Mouse (Mus musculus) hematopoietic stem cell, adult 5-6 weeks (primary cell): ENCODE measurements around the gene Klf6. TPM values are rescaled to one million over a fixed set of nuclear protein-coding genes. Genes with fewer than 3 reads are reported as not detected.

Experiments used
- ATAC-seq, 2 experiments: fragments of 125-278 bp in 1 of 2; replicated peaks in 1 of 2; 2 replicates each; pipeline ENCODE4 v1.8.0; 2016 to 2017; ENCODE audit warnings: inconsistent platforms in 2 of 2, mild to moderate bottlenecking in 2 of 2, moderate number of reproducible peaks in 2 of 2, low read depth in 1 of 2, moderate TSS enrichment in 1 of 2; ENCODE audit not compliant: low FRiP score in 2 of 2, poor library complexity in 2 of 2, severe bottlenecking in 2 of 2, insufficient read depth in 1 of 2, low TSS enrichment in 1 of 2
- total RNA-seq: library from RNA; stranded (forward); fragments of 172-1452, 232-1000 nt; gene quantifications from 2 replicates; pipeline ENCODE4 v1.2.3, GENCODE M21; 2017

Gene Klf6
- total RNA-seq, 1 experiment from 2014 or later: 295 TPM

GRCm38 (mm10) chr13:5860651-5861156 is 578 bp upstream of the Klf6 start:
- peak; percentile 18 to 40 for ATAC-seq

DNA sequence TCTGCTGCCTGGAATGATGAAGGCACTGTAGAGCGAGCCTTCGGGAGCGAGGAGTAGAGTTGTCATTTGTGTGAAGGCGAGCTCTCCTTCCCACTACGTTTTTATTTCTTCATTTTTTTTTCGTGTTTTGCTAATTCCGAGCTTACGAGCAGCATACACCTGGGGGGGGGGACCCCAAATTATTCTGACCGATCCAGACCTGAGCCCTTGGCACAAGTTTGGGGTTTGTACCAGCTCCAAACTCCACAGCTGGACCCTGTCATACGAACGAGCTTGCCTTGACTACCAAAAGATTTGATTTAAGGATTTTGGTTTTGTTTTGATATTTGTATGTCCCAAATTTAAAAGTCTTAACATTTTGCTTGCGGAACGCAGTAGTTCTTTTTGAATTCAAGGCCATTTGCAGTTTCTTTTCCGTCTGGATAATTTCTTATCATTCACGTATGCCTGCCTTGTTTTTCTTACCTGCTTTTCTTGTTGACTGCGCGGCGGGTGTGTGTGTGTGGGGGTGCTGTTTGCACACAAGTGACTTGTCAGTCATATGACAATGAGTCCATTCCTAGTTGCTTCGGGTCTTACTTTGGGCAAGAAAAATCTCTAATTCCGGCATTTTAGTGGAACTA is 832 bp downstream of the Klf6 start:
- ATAC-seq: no peak

GRCm38 (mm10) chr13:5862626-5863407 is 1.5 kb downstream of the Klf6 start:
- ATAC-seq: no peak

DNA sequence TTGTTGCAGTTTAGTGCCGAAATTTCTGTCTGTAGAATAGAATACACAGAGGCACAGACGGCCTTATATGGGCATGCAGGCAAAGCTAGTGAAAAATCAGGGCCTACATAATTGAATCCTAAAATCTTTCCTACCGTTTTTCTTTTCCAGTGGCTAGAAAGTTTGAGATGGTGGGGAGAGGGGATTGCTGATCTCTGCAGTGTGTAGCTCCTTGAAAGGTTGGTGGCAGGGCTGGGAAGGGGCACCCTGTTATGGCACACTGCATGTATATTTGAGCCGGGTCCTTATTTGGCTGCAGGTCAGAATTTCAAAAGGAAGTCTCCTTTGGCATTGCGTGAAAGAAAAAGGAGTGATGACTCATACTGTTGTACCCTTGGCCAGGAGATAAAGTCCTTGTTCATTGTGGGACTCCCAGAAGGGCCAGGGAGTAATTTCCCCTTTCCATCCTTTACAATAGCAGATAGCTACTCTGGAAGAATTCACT is 2.2 kb downstream of the Klf6 start:
- ATAC-seq: no peak

GRCm38 (mm10) chr13:5864265-5865097 is 3.2 kb downstream of the Klf6 start:
- ATAC-seq: peak; percentile 15 to 25

GRCm38 (mm10) chr13:5865098-5865415 is 3.8 kb downstream of the Klf6 start:
- no peak for ATAC-seq

- ATAC-seq: no peak
Measured at GRCm38 (mm10) chr13:5866091-5866490, 4.8 kb downstream of the Klf6 start.

DNA sequence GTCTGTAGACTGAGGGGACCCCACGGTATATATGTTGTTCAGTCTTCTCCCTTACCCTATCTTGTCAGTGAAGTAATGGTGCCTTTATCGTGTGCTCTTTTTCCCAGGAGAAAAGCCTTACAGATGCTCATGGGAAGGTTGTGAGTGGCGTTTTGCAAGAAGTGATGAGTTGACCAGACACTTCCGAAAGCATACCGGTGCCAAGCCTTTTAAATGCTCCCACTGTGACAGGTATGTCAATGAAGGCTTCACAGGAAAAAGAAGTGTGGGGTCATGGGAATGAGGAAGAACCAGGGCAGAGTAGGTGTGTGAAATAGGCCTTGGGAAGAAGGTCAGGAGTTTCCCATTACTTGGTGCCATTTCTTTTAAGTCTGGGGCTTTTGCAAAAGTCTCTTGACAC is 5.2 kb downstream of the Klf6 start:
- no peak for ATAC-seq

DNA sequence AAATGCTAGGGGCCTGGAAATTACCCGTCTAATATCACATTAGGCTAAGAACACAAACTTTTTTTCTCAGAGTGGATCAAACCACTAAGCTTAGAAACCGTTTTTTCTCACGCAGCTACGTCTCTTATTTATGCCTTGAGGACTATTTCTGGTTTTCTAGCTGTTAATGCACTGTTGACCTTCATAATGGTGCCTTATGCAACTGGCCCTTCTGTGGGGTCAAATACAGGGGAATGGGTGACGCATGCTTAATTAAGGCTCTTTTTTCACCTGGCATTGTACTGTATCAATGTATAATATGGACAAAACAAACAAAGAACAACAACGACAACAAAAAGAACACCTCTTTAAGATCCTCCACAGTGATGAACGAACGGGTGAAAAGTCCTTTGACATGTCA is 7.1 kb downstream of the Klf6 start:
- no peak for ATAC-seq

- no peak for ATAC-seq
Measured at GRCm38 (mm10) chr13:5869433-5869832, 8.2 kb downstream of the Klf6 start.

DNA sequence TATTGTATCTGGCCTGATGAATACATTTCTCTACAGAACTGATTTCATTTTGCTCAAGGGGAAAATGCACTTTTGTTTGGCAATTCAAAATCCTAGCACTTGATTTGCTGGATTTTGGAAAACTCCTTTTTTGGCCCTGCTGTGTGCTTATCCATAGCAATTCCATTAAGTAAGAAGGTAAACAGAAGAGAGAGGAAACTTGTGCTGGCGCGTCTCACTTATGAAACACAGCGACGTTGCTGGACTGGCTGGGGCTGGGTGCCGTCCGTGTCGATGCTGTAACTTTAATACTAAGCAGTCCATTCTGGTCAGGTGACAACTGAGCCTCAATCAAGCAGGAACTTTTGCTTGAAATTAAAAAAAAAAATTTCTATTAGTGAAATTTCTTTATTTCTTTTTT is 8.6 kb downstream of the Klf6 start:
- 0 out of 4 replicates have a peak, but pooled peaks of 1 of the 2 experiments have one; percentile 7 for ATAC-seq

DNA sequence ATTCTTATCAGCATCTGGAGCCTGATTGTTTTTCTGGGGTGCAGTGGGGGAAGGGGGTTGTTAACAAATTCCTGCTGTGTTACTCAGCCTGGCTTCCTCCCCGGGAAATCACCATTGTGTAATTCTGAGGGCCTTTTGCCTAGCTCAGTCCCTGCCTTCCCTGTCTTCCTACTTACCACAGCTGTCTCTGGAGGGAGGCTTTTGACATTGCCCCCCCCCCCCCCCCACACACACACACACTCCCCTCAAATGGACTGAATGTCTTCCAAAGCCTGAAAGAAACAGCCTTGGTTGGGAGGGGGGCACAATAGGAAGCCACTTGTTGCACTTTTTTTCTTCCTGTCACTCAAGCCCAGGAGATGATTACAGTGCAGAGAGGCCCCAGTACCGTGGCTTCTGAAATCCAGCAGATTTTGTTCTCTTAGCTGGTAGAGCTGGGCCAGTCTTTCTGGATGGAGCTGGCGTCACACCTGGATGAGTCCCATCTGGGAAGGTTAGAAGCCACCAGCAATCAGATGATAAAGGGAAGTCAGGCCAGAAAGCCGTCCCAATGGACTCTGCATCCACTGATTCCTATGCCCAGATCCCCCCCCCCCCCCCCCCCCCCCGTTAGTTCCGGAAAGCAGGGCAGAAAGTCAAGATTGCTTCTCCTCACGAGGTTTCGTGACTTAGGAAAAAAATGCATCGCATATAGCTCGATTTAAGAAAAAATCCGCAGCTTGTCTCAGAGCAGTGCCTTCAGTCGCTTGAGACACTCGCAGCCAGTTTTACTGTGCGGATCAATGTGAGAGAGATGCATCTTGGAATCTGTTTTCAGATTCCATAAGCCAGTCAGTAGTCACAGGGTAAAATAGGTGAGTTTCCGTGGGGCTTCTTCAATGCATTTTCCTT is 9.3 kb downstream of the Klf6 start:
- ATAC-seq: peak; percentile 2 to 33; a peak in 1 of 4 replicates

- ATAC-seq: no peak
Measured at GRCm38 (mm10) chr13:5871414-5871813, 10.1 kb downstream of the Klf6 start.

GRCm38 (mm10) chr13:5873681-5874080 is 12.4 kb downstream of the Klf6 start:
- ATAC-seq: no peak; a peak in 1 of 4 replicates

DNA sequence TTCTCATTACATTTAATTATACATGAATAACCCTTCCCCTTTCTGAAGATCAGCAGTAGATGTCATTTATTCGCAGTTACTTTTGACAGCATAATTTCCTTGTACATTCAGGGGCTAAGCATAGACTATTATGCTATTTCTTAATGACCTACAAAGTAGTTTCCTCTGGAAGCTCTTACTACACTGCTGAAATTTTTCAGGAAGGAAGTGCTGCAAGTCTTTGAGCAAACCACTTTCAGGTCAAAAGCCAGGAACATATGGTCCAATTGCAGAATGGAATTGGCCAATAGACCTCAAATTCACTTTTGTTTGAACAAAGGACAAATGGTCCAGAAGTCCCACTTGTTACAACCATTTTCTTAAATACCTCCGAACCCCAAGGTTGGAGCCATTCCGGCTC is 14.2 kb downstream of the Klf6 start:
- peak; percentile 60 to 63; a peak in 3 of 4 replicates for ATAC-seq

- no peak for ATAC-seq
Measured at GRCm38 (mm10) chr13:5878748-5879147, 17.5 kb downstream of the Klf6 start.

- ATAC-seq: no peak
Measured at GRCm38 (mm10) chr13:5886810-5887209, 25.5 kb downstream of the Klf6 start.
